16 mouse cellular contexts compared by ENCODE assay signal in the genomic region with DNA sequence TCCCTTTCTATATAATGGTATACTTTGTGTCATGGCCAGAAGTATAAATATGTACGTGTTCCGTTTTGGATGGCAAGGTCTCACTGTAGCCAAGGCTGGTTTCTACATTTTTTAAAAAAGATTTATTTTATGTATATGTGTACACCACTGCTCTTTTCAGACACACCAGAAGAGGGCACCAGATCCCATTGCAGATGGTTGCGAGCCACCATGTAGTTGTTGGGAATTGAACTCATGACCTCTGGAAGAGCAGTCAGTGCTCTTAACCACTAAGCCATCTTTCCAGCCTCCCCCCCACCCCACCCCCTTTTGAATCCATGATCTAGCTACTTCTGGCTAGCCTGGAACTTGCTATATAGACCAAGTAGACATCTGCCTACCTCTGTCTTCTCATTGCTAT. TPM values are rescaled to one million over a fixed set of nuclear protein-coding genes. Genes with fewer than 3 reads are reported as not detected.
DNase-seq lines count a peak whose midpoint lies in the region; ATAC-seq and TF ChIP-seq lines count a peak whose summit lies in the region.
"Had no signal": no experiment of that assay in that cellular context is flagged by ENCODE, and none has a peak within 500 bp of the region (broad histone marks: within the 10 kb centered on the region; RNA-seq: fewer than 3 reads in every experiment).

No protein-coding gene starts in this region.

- no peak for TF ChIP-seq EP300 in stomach, postnatal 0 days (optimal IDR thresholded peaks at IDR 0.05)

- intact Hi-C loops in left cerebral cortex, adult 2 months (cut with DNase I) = no loop called here

- no peaks in the 10 kb centered on the region for H3K27me3 ChIP-seq in forebrain, postnatal 0 days (ENCODE audit: insufficient read depth, low read length)
- H3K27me3 ChIP-seq in forebrain, embryonic 16.5 days (replicated peaks; ENCODE audit: control insufficient read depth, insufficient read depth, low read length) = no peaks in the 10 kb centered on the region
- H3K27me3 ChIP-seq in midbrain, postnatal 0 days (ENCODE audit: insufficient read depth, low read length) = no peaks in the 10 kb centered on the region
- no peaks in the 10 kb centered on the region for H3K27me3 ChIP-seq in midbrain, embryonic 14.5 days (ENCODE audit: control insufficient read depth, insufficient read depth, low read length)
- H3K27me3 ChIP-seq in stomach, postnatal 0 days (ENCODE audit: control insufficient read depth, insufficient read depth, low read length) = no peaks in the 10 kb centered on the region
- H3K27me3 ChIP-seq: limb, embryonic 12.5 days; neural tube, embryonic 15.5 days had no signal

- no peak overlapping the region for H3K4me2 ChIP-seq in forebrain, postnatal 0 days (ENCODE audit: low read depth)
- no peak overlapping the region for H3K4me2 ChIP-seq in forebrain, embryonic 16.5 days (ENCODE audit: low read length)
- no peak overlapping the region for H3K4me2 ChIP-seq in midbrain, postnatal 0 days (ENCODE audit: low read depth, low read length, poor library complexity, severe bottlenecking)
- no peak overlapping the region for H3K4me2 ChIP-seq in midbrain, embryonic 14.5 days (ENCODE audit: low read length)
- no peak overlapping the region for H3K4me2 ChIP-seq in stomach, postnatal 0 days (replicated peaks; ENCODE audit: low read depth)
- H3K4me2 ChIP-seq: neural tube, embryonic 15.5 days had no signal

- no peak overlapping the region for H3K4me3 ChIP-seq in forebrain, postnatal 0 days (ENCODE audit: low read depth, low read length)
- no peak overlapping the region for H3K4me3 ChIP-seq in forebrain, embryonic 16.5 days (replicated peaks; ENCODE audit: low read length)
- no peak overlapping the region for H3K4me3 ChIP-seq in left cerebral cortex, adult 2 months
- H3K4me3 ChIP-seq in midbrain, postnatal 0 days (ENCODE audit: low read depth, low read length) = no peak overlapping the region
- H3K4me3 ChIP-seq in midbrain, embryonic 14.5 days (replicated peaks; ENCODE audit: low read depth, low read length) = no peak overlapping the region
- no peak overlapping the region for H3K4me3 ChIP-seq in stomach, postnatal 0 days (ENCODE audit: low read depth, low read length)
- H3K4me3 ChIP-seq: neural tube, embryonic 15.5 days had no signal

- H3K27ac ChIP-seq in forebrain, postnatal 0 days (ENCODE audit: low read depth, low read length) = no peak overlapping the region
- H3K27ac ChIP-seq in forebrain, embryonic 16.5 days (ENCODE audit: low read length) = no peak overlapping the region
- no peak overlapping the region for H3K27ac ChIP-seq in left cerebral cortex, adult 2 months
- no peak overlapping the region for H3K27ac ChIP-seq in midbrain, postnatal 0 days (ENCODE audit: low read depth, low read length)
- no peak overlapping the region for H3K27ac ChIP-seq in midbrain, embryonic 14.5 days (replicated peaks; ENCODE audit: low read depth, low read length)
- H3K27ac ChIP-seq in stomach, postnatal 0 days (replicated peaks) = no peak overlapping the region
- H3K27ac ChIP-seq: limb, embryonic 12.5 days; neural tube, embryonic 15.5 days had no signal

- H3K36me3 ChIP-seq in forebrain, postnatal 0 days (ENCODE audit: insufficient read depth) = peaks cover 32% of the 10 kb centered on the region
- H3K36me3 ChIP-seq in forebrain, embryonic 16.5 days (ENCODE audit: control insufficient read depth, insufficient read depth) = peaks cover 16% of the 10 kb centered on the region
- H3K36me3 ChIP-seq in midbrain, postnatal 0 days (ENCODE audit: insufficient read depth, low read length) = peaks cover 26% of the 10 kb centered on the region
- H3K36me3 ChIP-seq in midbrain, embryonic 14.5 days (ENCODE audit: control insufficient read depth, insufficient read depth, low read length) = peaks cover 34% of the 10 kb centered on the region
- H3K36me3 ChIP-seq in stomach, postnatal 0 days (ENCODE audit: control insufficient read depth, insufficient read depth, low read length) = peaks cover 15% of the 10 kb centered on the region

- 91% methylated on average over 3 of the region's 3 CpGs for WGBS in forebrain, postnatal 0 days
- 96% methylated on average over 3 of the region's 3 CpGs for WGBS in forebrain, embryonic 16.5 days
- 98% methylated on average over 3 of the region's 3 CpGs for WGBS in midbrain, postnatal 0 days
- 96% methylated on average over 3 of the region's 3 CpGs for WGBS in midbrain, embryonic 14.5 days
- WGBS in stomach, postnatal 0 days = 88% methylated on average over 3 of the region's 3 CpGs

- H3K4me1 ChIP-seq in forebrain, postnatal 0 days (ENCODE audit: insufficient read depth) = peaks cover 10% of the 10 kb centered on the region; the same call in 1 of the 2 replicates
- peaks cover 23% of the 10 kb centered on the region for H3K4me1 ChIP-seq in forebrain, embryonic 16.5 days (replicated peaks; ENCODE audit: control insufficient read depth, insufficient read depth, low read length)
- H3K4me1 ChIP-seq in midbrain, postnatal 0 days (ENCODE audit: insufficient read depth, low read length) = no peaks in the 10 kb centered on the region
- H3K4me1 ChIP-seq in midbrain, embryonic 14.5 days (ENCODE audit: control insufficient read depth, insufficient read depth, low read length) = peaks cover 16% of the 10 kb centered on the region
- no peaks in the 10 kb centered on the region; the same call in 1 of the 2 replicates for H3K4me1 ChIP-seq in stomach, postnatal 0 days (replicated peaks; ENCODE audit: control insufficient read depth, insufficient read depth)

- peak; percentile 36 for TF ChIP-seq CTCF in forebrain, postnatal 0 days (IDR thresholded peaks at IDR 0.05; ENCODE audit: low read depth)
- peak; percentile 47 for TF ChIP-seq CTCF in left cerebral cortex, adult 2 months (IDR thresholded peaks at IDR 0.05)
- peak; percentile 51 for TF ChIP-seq CTCF in midbrain, postnatal 0 days (IDR thresholded peaks at IDR 0.05)
- TF ChIP-seq CTCF in stomach, postnatal 0 days (IDR thresholded peaks at IDR 0.05; ENCODE audit: low read depth) = peak; percentile 54

- ATAC-seq in forebrain, postnatal 0 days = no peak
- ATAC-seq in forebrain, embryonic 16.5 days = no peak
- no peak for ATAC-seq in midbrain, postnatal 0 days (ENCODE audit: low FRiP score)
- ATAC-seq in midbrain, embryonic 14.5 days (ENCODE audit: low FRiP score, low TSS enrichment) = no peak
- no peak for ATAC-seq in stomach, postnatal 0 days (ENCODE audit: low FRiP score, low TSS enrichment)

- no peaks in the 10 kb centered on the region for H3K9me3 ChIP-seq in forebrain, postnatal 0 days (ENCODE audit: low read length)
- H3K9me3 ChIP-seq in forebrain, embryonic 16.5 days (ENCODE audit: control insufficient read depth, low read length) = no peaks in the 10 kb centered on the region
- H3K9me3 ChIP-seq in midbrain, postnatal 0 days (ENCODE audit: low read length) = no peaks in the 10 kb centered on the region
- H3K9me3 ChIP-seq in midbrain, embryonic 14.5 days (ENCODE audit: control insufficient read depth, low read length) = no peaks in the 10 kb centered on the region
- no peaks in the 10 kb centered on the region for H3K9me3 ChIP-seq in stomach, postnatal 0 days (ENCODE audit: control insufficient read depth, low read length)
- H3K9me3 ChIP-seq: G1E; limb, embryonic 12.5 days; neural tube, embryonic 15.5 days had no signal

- no peak overlapping the region for H3K9ac ChIP-seq in forebrain, postnatal 0 days
- no peak overlapping the region for H3K9ac ChIP-seq in forebrain, embryonic 16.5 days (replicated peaks; ENCODE audit: low read depth, low read length)
- no peak overlapping the region for H3K9ac ChIP-seq in midbrain, postnatal 0 days (replicated peaks; ENCODE audit: low read length, poor library complexity, severe bottlenecking)
- H3K9ac ChIP-seq in midbrain, embryonic 14.5 days (replicated peaks; ENCODE audit: low read length) = no peak overlapping the region
- H3K9ac ChIP-seq in stomach, postnatal 0 days (ENCODE audit: low read length) = no peak overlapping the region
- H3K9ac ChIP-seq: limb, embryonic 12.5 days; neural tube, embryonic 15.5 days had no signal

- no peak for DNase-seq in forebrain, postnatal 0 days
- no peak for DNase-seq in left cerebral cortex, adult 2 months (ENCODE audit: extremely low spot score in 1 of 2, low spot score in 2 of 2)
- no peak for DNase-seq in left cerebral cortex, adult 18-20 months (ENCODE audit: low spot score in 2 of 2)
- DNase-seq in midbrain, postnatal 0 days (ENCODE audit: low spot score) = no peak
- no peak for DNase-seq in midbrain, embryonic 14.5 days
- DNase-seq in stomach, postnatal 0 days (ENCODE audit: low spot score) = no peak
- no peak for DNase-seq in layer of hippocampus, adult 8-10 months (ENCODE audit: low spot score in 2 of 2)
- DNase-seq: adrenal gland, postnatal 14 days; heart, adult 18-20 months; heart, postnatal 4 days; spleen, adult 18-20 months; thymus, adult 18-20 months had no signal

RNA-seq across cellular contexts. Expression of a gene that starts 2.2 kb away (rescaled TPM):
- total RNA-seq in forebrain, postnatal 0 days (2014; rRNA removed) = 15.3 and 20.4 TPM in 2 replicates
- polyA plus RNA-seq in forebrain, postnatal 0 days (2015; fragmentation: Nextera tagmentation; extraction: Ambion mirVana) = 3.0 and 4.4 TPM in 2 replicates
- 10.6 and 13.2 TPM in 2 replicates for polyA plus RNA-seq in forebrain, embryonic 16.5 days (2015; fragmentation: Nextera tagmentation; extraction: Ambion mirVana)
- 10 to 100 TPM; 14.6 to 17.8 TPM for total RNA-seq in left cerebral cortex, adult 2 months (2021)
- 10 to 100 TPM; 17.6 to 17.7 TPM for total RNA-seq in left cerebral cortex, adult 18-20 months (2021)
- total RNA-seq in midbrain, postnatal 0 days (2014; rRNA removed) = 22.4 and 22.6 TPM in 2 replicates
- 3.7 and 4.7 TPM in 2 replicates for polyA plus RNA-seq in midbrain, postnatal 0 days (2015; fragmentation: Nextera tagmentation; extraction: Ambion mirVana)
- 7.3 and 8.2 TPM in 2 replicates for polyA plus RNA-seq in midbrain, embryonic 14.5 days (2014; fragmentation: Nextera tagmentation; extraction: Ambion mirVana)
- 2.1 and 2.2 TPM in 2 replicates for polyA plus RNA-seq in stomach, postnatal 0 days (2015; fragmentation: Nextera tagmentation; extraction: Ambion mirVana)
- total RNA-seq in layer of hippocampus, adult 8-10 months (2022) = 10 to 100 TPM; 16.9 to 20.1 (median 18.3) TPM

RNA-seq across cellular contexts. Expression of a gene that starts 5.4 kb away (rescaled TPM):
- total RNA-seq in forebrain, postnatal 0 days (2014; rRNA removed) = 3,707 and 3,724 TPM in 2 replicates
- polyA plus RNA-seq in forebrain, postnatal 0 days (2015; fragmentation: Nextera tagmentation; extraction: Ambion mirVana) = 2,151 and 2,226 TPM in 2 replicates
- 1,979 and 2,045 TPM in 2 replicates for polyA plus RNA-seq in forebrain, embryonic 16.5 days (2015; fragmentation: Nextera tagmentation; extraction: Ambion mirVana)
- 100 to 1,000 TPM; 417 to 433 TPM for total RNA-seq in left cerebral cortex, adult 2 months (2021)
- 100 to 1,000 TPM; 442 to 465 TPM for total RNA-seq in left cerebral cortex, adult 18-20 months (2021)
- 3,416 and 3,526 TPM in 2 replicates for total RNA-seq in midbrain, postnatal 0 days (2014; rRNA removed)
- 1,872 and 1,886 TPM in 2 replicates for polyA plus RNA-seq in midbrain, postnatal 0 days (2015; fragmentation: Nextera tagmentation; extraction: Ambion mirVana)
- 1,880 and 2,054 TPM in 2 replicates for polyA plus RNA-seq in midbrain, embryonic 14.5 days (2014; fragmentation: Nextera tagmentation; extraction: Ambion mirVana)
- 251 and 296 TPM in 2 replicates for polyA plus RNA-seq in stomach, postnatal 0 days (2015; fragmentation: Nextera tagmentation; extraction: Ambion mirVana)
- total RNA-seq in layer of hippocampus, adult 8-10 months (2022) = 100 to 1,000 TPM; 339 to 357 (median 343) TPM

RNA-seq across cellular contexts. Expression of a gene that starts 17.6 kb away (rescaled TPM):
- total RNA-seq in forebrain, postnatal 0 days (2014; rRNA removed) = 6.1 and 9.7 TPM in 2 replicates
- polyA plus RNA-seq in forebrain, postnatal 0 days (2015; fragmentation: Nextera tagmentation; extraction: Ambion mirVana) = 13.1 and 15.6 TPM in 2 replicates
- polyA plus RNA-seq in forebrain, embryonic 16.5 days (2015; fragmentation: Nextera tagmentation; extraction: Ambion mirVana) = 23.4 and 26.1 TPM in 2 replicates
- 1 to 10 TPM; 2.1 to 4.1 TPM for total RNA-seq in left cerebral cortex, adult 2 months (2021)
- total RNA-seq in left cerebral cortex, adult 18-20 months (2021) = 1 to 10 TPM; 2.0 to 2.6 TPM
- total RNA-seq in midbrain, postnatal 0 days (2014; rRNA removed) = 7.6 and 12.1 TPM in 2 replicates
- polyA plus RNA-seq in midbrain, postnatal 0 days (2015; fragmentation: Nextera tagmentation; extraction: Ambion mirVana) = 11.0 and 11.8 TPM in 2 replicates
- 14.5 and 20.2 TPM in 2 replicates for polyA plus RNA-seq in midbrain, embryonic 14.5 days (2014; fragmentation: Nextera tagmentation; extraction: Ambion mirVana)
- polyA plus RNA-seq in stomach, postnatal 0 days (2015; fragmentation: Nextera tagmentation; extraction: Ambion mirVana) = 27.3 and 27.4 TPM in 2 replicates
- 1 to 10 TPM; 1.8 to 3.7 (median 1.9) TPM for total RNA-seq in layer of hippocampus, adult 8-10 months (2022)

RNA-seq across cellular contexts. Expression of a gene that starts 20.5 kb away (rescaled TPM):
- 90.4 and 103 TPM in 2 replicates for total RNA-seq in forebrain, postnatal 0 days (2014; rRNA removed)
- 104 and 113 TPM in 2 replicates for polyA plus RNA-seq in forebrain, postnatal 0 days (2015; fragmentation: Nextera tagmentation; extraction: Ambion mirVana)
- 83.5 and 89.3 TPM in 2 replicates for polyA plus RNA-seq in forebrain, embryonic 16.5 days (2015; fragmentation: Nextera tagmentation; extraction: Ambion mirVana)
- total RNA-seq in left cerebral cortex, adult 2 months (2021) = 100 to 1,000 TPM; 137 to 144 TPM
- 100 to 1,000 TPM; 127 to 158 TPM for total RNA-seq in left cerebral cortex, adult 18-20 months (2021)
- total RNA-seq in midbrain, postnatal 0 days (2014; rRNA removed) = 112 and 122 TPM in 2 replicates
- 124 and 140 TPM in 2 replicates for polyA plus RNA-seq in midbrain, postnatal 0 days (2015; fragmentation: Nextera tagmentation; extraction: Ambion mirVana)
- 59.9 and 74.0 TPM in 2 replicates for polyA plus RNA-seq in midbrain, embryonic 14.5 days (2014; fragmentation: Nextera tagmentation; extraction: Ambion mirVana)
- 41.0 and 43.5 TPM in 2 replicates for polyA plus RNA-seq in stomach, postnatal 0 days (2015; fragmentation: Nextera tagmentation; extraction: Ambion mirVana)
- 100 to 1,000 TPM; 124 to 142 (median 137) TPM for total RNA-seq in layer of hippocampus, adult 8-10 months (2022)

RNA-seq across cellular contexts. Expression of a gene that starts 21.9 kb away (rescaled TPM):
- 29.5 and 38.9 TPM in 2 replicates for total RNA-seq in forebrain, postnatal 0 days (2014; rRNA removed)
- 22.3 and 23.3 TPM in 2 replicates for polyA plus RNA-seq in forebrain, postnatal 0 days (2015; fragmentation: Nextera tagmentation; extraction: Ambion mirVana)
- polyA plus RNA-seq in forebrain, embryonic 16.5 days (2015; fragmentation: Nextera tagmentation; extraction: Ambion mirVana) = 24.9 and 25.7 TPM in 2 replicates
- 10 to 100 TPM in 1 of 2 experiments, 1 to 10 TPM in 1; 8.5 to 10.8 TPM for total RNA-seq in left cerebral cortex, adult 2 months (2021)
- total RNA-seq in left cerebral cortex, adult 18-20 months (2021) = 1 to 10 TPM; 8.9 to 9.1 TPM
- total RNA-seq in midbrain, postnatal 0 days (2014; rRNA removed) = 16.2 and 33.0 TPM in 2 replicates
- polyA plus RNA-seq in midbrain, postnatal 0 days (2015; fragmentation: Nextera tagmentation; extraction: Ambion mirVana) = 14.1 and 14.4 TPM in 2 replicates
- polyA plus RNA-seq in midbrain, embryonic 14.5 days (2014; fragmentation: Nextera tagmentation; extraction: Ambion mirVana) = 17.4 and 21.0 TPM in 2 replicates
- polyA plus RNA-seq in stomach, postnatal 0 days (2015; fragmentation: Nextera tagmentation; extraction: Ambion mirVana) = 15.3 and 16.6 TPM in 2 replicates
- 10 to 100 TPM in 2 of 4 experiments, 1 to 10 TPM in 2; 6.5 to 19.5 (median 12.8) TPM for total RNA-seq in layer of hippocampus, adult 8-10 months (2022)
